Mouse (Mus musculus): ENCODE measurements around the gene Auh.

Auh gene

GRCm38 (mm10) chr13:52929209-52930171, at the start of gene Auh:
Auh (minus strand) TSS chr13:52929681.
- peak; percentile 93 for ATAC-seq (ENCODE audit: low TSS enrichment)

GRCm38 (mm10) chr13:52978321-52978981, 49.0 kb upstream of the Auh start:
- no peak for ATAC-seq (ENCODE audit: low TSS enrichment)

GRCm38 (mm10) chr13:52977757-52978156, 48.3 kb upstream of the Auh start:
- no peak for ATAC-seq (ENCODE audit: low TSS enrichment)

- no peak for ATAC-seq (ENCODE audit: low TSS enrichment)
Observed at GRCm38 (mm10) chr13:52977221-52977609, 47.7 kb upstream of the Auh start.

GRCm38 (mm10) chr13:52976510-52977220, 47.2 kb upstream of the Auh start:
- no peak for ATAC-seq (ENCODE audit: low TSS enrichment)

GRCm38 (mm10) chr13:52976130-52976509, 46.6 kb upstream of the Auh start:
- ATAC-seq (ENCODE audit: low TSS enrichment): no peak

- ATAC-seq (ENCODE audit: low TSS enrichment): no peak
Observed at GRCm38 (mm10) chr13:52974676-52975075, 45.2 kb upstream of the Auh start.

GRCm38 (mm10) chr13:52973427-52973826, 43.9 kb upstream of the Auh start:
- ATAC-seq (ENCODE audit: low TSS enrichment): peak; percentile 45; the same call in 1 of the 2 replicates

- no peak for ATAC-seq (ENCODE audit: low TSS enrichment)
Observed at GRCm38 (mm10) chr13:52972626-52973025, 43.1 kb upstream of the Auh start.

- no peak for ATAC-seq (ENCODE audit: low TSS enrichment)
Observed at GRCm38 (mm10) chr13:52970876-52971275, 41.4 kb upstream of the Auh start.

GRCm38 (mm10) chr13:52962922-52963321, 33.4 kb upstream of the Auh start:
- no peak for ATAC-seq (ENCODE audit: low TSS enrichment)

GRCm38 (mm10) chr13:52962361-52962760, 32.9 kb upstream of the Auh start:
- no peak for ATAC-seq (ENCODE audit: low TSS enrichment)

- no peak for ATAC-seq (ENCODE audit: low TSS enrichment)
Observed at GRCm38 (mm10) chr13:52953779-52954553, 24.5 kb upstream of the Auh start.

GRCm38 (mm10) chr13:52949211-52949610, 19.7 kb upstream of the Auh start:
- ATAC-seq (ENCODE audit: low TSS enrichment): no peak

GRCm38 (mm10) chr13:52947545-52947944, 18.1 kb upstream of the Auh start:
- ATAC-seq (ENCODE audit: low TSS enrichment): no peak

GRCm38 (mm10) chr13:52945769-52946168, 16.3 kb upstream of the Auh start:
- ATAC-seq (ENCODE audit: low TSS enrichment): no peak

GRCm38 (mm10) chr13:52944116-52944515, 14.6 kb upstream of the Auh start:
- no peak for ATAC-seq (ENCODE audit: low TSS enrichment)

GRCm38 (mm10) chr13:52942876-52943388, 13.5 kb upstream of the Auh start:
- 0 out of 2 replicates have a peak, but pooled peaks have one; percentile 34 for ATAC-seq (ENCODE audit: low TSS enrichment)

GRCm38 (mm10) chr13:52940956-52941355, 11.5 kb upstream of the Auh start:
- no peak for ATAC-seq (ENCODE audit: low TSS enrichment)

GRCm38 (mm10) chr13:52930582-52930981, 1.1 kb upstream of the Auh start:
- no peak for ATAC-seq (ENCODE audit: low TSS enrichment)

- peak; percentile 56; the same call in 1 of the 2 replicates for ATAC-seq (ENCODE audit: low TSS enrichment)
Observed at GRCm38 (mm10) chr13:52928392-52928791, 1.1 kb downstream of the Auh start.
